Mouse (Mus musculus) myocyte (in vitro differentiated cells): Measurements from ENCODE around the gene Eif4a2.
A peak's percentile ranks its signal among the peaks of the same experiment; 100 is the strongest.

Experiments
- E2F4 ChIP-seq: IDR thresholded peaks from one replicate; pipeline ENCODE4 v1.6.1; 2011; ENCODE audit warnings: mild to moderate bottlenecking, control low read depth, moderate library complexity; ENCODE audit not compliant: insufficient read depth
- MAX ChIP-seq: IDR thresholded peaks from one replicate; pipeline ENCODE4 v1.6.1; 2011; ENCODE audit warnings: low read depth, mild to moderate bottlenecking, control low read depth
- POLR2A ChIP-seq: IDR thresholded peaks from one replicate; pipeline ENCODE4 v1.6.1; 2011; ENCODE audit warnings: low read depth, mild to moderate bottlenecking, control low read depth, moderate library complexity; ENCODE audit not compliant: insufficient read length

DNA sequence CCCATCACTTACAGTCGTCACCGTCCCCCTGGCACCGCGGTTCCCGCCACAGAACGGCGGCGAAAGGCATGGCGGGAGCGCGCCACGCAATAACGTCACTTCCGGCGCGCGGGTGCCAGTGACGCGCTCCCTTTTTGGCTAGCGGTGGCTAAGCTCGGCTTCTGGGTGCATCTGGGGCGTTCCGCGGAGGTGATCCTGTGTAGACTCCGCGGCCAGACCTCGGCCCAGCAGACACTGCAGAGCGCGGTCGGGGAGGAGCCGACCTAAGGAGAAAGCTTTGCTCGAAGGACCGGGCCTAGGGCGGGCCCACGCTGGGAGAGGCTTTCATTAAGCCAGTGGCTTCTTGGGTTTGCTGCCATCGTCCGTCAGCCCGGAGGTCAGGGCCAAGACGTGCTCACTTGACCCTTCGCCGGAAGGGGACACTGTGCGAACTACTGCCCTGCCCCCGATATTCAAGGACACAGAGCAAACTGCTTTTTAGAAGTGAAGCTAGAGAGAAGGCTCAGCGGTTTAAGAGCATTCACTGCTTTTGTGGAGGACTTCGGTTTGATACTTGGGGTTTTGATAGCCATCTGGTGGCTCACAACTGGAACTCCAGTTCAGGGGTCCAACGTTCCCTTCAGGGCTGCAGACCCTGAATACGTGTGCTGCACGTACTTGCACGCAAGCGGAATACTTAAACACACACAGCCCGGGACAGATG lies 20.6 kb downstream of the Eif4a2 start, which contains the start of gene Rfc4:
- TF ChIP-seq POLR2A (peak; percentile 84), MAX (no peak), E2F4 (peak; percentile 95)
